Mouse (Mus musculus) spleen, postnatal 36 days (tissue): ENCODE data around the gene Ubr2.

Source experiments
- DNase-seq, 2 experiments: peaks; one replicate each; pipeline ENCODE4 v3.0.0; 2022; ENCODE audit warnings: low spot score in 2 of 2, mixed read lengths in 1 of 2

The Ubr2 gene

GRCm38 (mm10) chr17:47009898-47010721 lies at the start of gene Ubr2:
Gene Ubr2 (minus strand): TSS chr17:47010556.
- DNase-seq: peak; percentile 93

- no peak for DNase-seq
Measured at GRCm38 (mm10) chr17:47059836-47060360, 49.5 kb upstream of the Ubr2 start.

GRCm38 (mm10) chr17:47057966-47058365 lies 47.6 kb upstream of the Ubr2 start:
- no peak for DNase-seq

- no peak for DNase-seq
Measured at GRCm38 (mm10) chr17:47056476-47056875, 46.1 kb upstream of the Ubr2 start.

- no peak for DNase-seq
Measured at GRCm38 (mm10) chr17:47055121-47055520, 44.8 kb upstream of the Ubr2 start.

GRCm38 (mm10) chr17:47054613-47055012 lies 44.3 kb upstream of the Ubr2 start:
- DNase-seq: peak in 1 of 2 experiments; percentile 10

- no peak for DNase-seq
Measured at GRCm38 (mm10) chr17:47050678-47051077, 40.3 kb upstream of the Ubr2 start.

- no peak for DNase-seq
Measured at GRCm38 (mm10) chr17:47042866-47043265, 32.5 kb upstream of the Ubr2 start.

- peak; percentile 17 to 43 for DNase-seq
Measured at GRCm38 (mm10) chr17:47038844-47039803, 28.8 kb upstream of the Ubr2 start.

- no peak for DNase-seq
Measured at GRCm38 (mm10) chr17:47034536-47034935, 24.2 kb upstream of the Ubr2 start.

GRCm38 (mm10) chr17:47033643-47034042 lies 23.3 kb upstream of the Ubr2 start:
- DNase-seq: peak; percentile 25 to 30

- DNase-seq: no peak
Measured at GRCm38 (mm10) chr17:47024805-47025204, 14.4 kb upstream of the Ubr2 start.

GRCm38 (mm10) chr17:47023369-47023768 lies 13.0 kb upstream of the Ubr2 start:
- no peak for DNase-seq

GRCm38 (mm10) chr17:47012896-47013295 lies 2.5 kb upstream of the Ubr2 start:
- DNase-seq: no peak

- DNase-seq: no peak
Measured at GRCm38 (mm10) chr17:47011661-47012043, 1.3 kb upstream of the Ubr2 start.

- peak; percentile 76 to 79 for DNase-seq
Measured at GRCm38 (mm10) chr17:47010722-47011660, 635 bp upstream of the Ubr2 start.

- DNase-seq: no peak
Measured at GRCm38 (mm10) chr17:47009546-47009897, 834 bp downstream of the Ubr2 start.

GRCm38 (mm10) chr17:47009016-47009415 lies 1.3 kb downstream of the Ubr2 start:
- no peak for DNase-seq

- DNase-seq: no peak
Measured at GRCm38 (mm10) chr17:47008506-47008905, 1.9 kb downstream of the Ubr2 start.

- DNase-seq: no peak
Measured at GRCm38 (mm10) chr17:47006741-47007140, 3.6 kb downstream of the Ubr2 start.

GRCm38 (mm10) chr17:47005741-47006405 lies 4.5 kb downstream of the Ubr2 start:
- DNase-seq: no peak
